Mouse (Mus musculus) lung, postnatal 0 days (tissue): ENCODE measurements around the gene Ankrd17.

ENCODE experiments used
- CTCF ChIP-seq: IDR thresholded peaks from 2 replicates; pipeline ENCODE4 v1.5.1; 2016; ENCODE audit warnings: antibody characterized with exemption, mild to moderate bottlenecking
- EP300 ChIP-seq: IDR thresholded peaks from 2 replicates; pipeline ENCODE4 v1.6.1; 2016; ENCODE audit warnings: antibody characterized with exemption, mild to moderate bottlenecking, control low read depth

DNA sequence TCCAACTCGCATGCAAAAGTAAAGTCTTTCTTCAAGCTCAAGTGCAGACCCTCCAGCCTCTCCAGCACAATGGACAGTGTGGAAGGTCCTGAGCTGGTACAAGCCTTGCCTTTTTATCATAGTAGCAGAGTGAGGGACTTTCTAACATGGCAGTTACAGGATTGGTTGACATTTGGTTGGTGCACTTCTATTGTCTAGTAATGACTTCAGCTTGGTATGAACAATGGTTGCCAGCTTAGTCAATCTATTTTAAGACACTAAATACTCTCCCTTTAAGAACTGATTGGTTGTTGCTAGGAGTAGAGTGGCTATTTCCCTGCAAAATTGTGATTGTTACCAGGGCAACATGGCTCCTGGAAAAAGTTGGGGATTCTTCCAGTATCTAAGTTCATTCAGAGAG, 188.3 kb downstream of the Ankrd17 start:
- TF ChIP-seq CTCF = no peak
- TF ChIP-seq EP300 = no peak
